Mouse (Mus musculus) cerebellum, adult 8-10 months (tissue): Measurements from ENCODE around the gene Meioc.

Source experiments
- DNase-seq: peaks from one replicate; pipeline ENCODE4 v3.0.0; 2022

Meioc gene

DNA sequence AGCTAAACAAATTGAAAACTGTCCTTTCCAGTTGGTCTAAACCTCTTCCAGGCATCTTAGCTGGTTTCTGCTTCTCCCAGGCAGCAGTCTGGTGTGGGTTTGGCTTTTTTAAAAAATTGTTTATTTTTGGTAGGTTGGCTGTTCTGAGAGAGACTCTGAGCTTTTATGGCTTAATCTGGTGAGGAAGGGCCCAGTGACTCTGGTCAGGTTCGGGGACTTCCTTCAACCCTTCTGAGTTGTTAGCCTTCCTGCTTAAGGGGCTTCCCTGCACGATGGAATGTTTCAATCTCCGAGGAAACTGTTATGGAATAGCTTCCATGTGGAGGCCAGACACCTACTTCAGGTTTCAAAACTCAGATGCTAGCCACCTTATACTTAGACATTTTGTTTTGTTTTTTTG is at the start of gene Meioc:
Gene Meioc (plus strand): TSS at position 301 of the 400 bp plus-strand sequence.
- DNase-seq: no peak

DNA sequence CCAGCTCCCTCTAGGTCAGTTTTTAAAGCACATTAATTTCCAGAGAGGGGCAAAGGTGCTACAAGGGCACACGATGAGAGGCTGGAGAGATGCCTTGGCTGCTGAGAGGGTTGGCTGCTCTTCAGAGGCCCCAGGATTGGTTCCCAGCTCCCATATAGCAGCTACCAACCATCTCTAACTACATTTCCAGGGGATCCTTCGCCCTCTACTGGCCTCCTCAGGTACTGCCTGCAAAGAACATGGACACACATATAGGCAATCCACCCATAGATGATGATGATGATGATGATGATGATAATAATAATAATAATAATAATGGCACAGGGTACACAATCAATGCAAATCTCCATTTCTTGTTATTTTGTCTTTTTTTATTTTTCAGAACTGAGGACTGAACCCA is 44.1 kb upstream of the Meioc start:
- no peak for DNase-seq

- DNase-seq: no peak
These were observed 39.4 kb upstream of the Meioc start for GRCm38 (mm10) chr11:102623876-102624789.

DNA sequence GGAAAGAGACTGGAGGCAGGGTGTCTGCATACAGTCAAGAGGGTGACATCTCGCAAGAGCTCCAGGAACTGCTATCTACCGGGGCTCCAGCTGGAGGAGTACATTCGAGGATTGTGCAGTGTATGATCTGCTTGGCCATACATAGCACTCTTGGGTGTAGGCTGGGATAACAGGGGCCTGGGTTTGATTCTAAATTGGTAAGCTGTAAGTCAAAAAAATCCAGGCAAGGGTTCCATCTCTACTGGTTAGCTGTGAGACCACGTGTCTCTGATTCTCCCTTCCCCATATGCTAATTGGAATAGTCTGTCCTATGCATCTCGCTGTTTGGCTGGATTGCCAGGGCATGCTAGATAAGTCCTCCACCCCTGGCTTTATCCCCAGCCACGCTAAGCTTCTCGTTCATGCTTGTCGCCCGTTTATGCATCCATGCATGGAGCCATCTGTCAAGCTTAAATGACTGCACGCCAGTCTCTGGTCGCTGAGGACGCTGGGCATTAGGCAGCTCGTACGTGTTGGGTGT is 38.6 kb upstream of the Meioc start:
- no peak for DNase-seq

- no peak for DNase-seq
These were observed 36.2 kb upstream of the Meioc start for GRCm38 (mm10) chr11:102627171-102627931.

DNA sequence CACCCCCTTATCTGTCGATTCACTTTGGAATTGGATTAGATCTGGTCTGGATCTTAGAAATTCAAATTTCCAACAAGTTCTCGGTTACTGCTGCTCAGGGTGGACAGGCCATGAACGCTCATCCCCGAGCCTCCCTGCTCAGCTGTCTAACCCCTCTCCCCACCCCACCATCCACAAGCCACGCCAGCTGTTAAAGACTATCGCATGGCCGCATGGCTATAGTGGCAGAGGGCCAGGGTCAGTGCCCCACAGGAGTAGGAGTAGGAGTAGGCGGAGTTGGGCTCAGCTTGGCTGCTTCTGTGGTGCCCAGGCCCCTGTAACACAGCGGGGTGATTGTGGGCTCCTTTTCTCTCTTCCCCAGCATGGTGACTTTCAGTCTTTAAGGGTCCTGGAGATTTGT is 35.0 kb upstream of the Meioc start:
- no peak for DNase-seq

DNA sequence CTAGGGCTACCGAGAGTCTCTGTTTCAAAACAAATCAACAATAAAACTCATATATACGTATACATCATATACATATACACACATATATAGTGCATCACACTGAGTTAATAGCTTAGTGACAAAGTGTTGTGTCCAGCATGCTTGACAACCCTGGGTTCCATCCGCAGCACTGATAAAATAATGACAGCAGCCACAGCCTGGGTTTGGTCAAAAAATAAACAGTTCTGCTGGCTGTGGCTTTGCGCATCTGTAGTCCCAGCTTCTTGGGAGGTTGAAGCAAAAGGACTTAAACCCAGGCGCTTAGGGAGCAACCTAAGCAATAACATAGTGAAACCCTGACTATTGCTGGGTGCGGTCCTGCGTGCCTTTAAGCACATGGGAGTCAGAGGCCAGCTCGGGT is 34.1 kb upstream of the Meioc start:
- no peak for DNase-seq

GRCm38 (mm10) chr11:102630731-102631130 is 32.8 kb upstream of the Meioc start:
- DNase-seq: no peak

- DNase-seq: no peak
These were observed 32.3 kb upstream of the Meioc start for GRCm38 (mm10) chr11:102631203-102631602.

DNA sequence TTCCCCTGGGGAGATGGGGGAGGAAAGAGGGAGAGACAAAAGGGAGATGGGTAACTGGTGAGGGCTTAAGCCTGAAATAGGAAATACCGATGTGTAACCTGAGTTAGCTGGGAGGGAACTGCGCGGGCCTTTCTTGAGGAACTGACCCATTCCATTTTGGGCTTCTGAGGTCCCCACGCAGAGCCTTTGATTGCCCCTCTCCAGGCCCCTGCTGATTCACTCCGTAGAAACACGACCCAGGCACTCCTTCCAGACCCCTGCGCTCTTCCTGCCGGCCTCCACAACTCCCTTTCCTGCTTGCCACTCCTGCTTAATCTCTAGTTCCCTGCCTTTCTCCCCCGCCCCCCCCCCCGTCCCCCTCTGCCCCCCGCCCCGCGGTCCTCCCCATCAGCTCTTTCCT is 30.8 kb upstream of the Meioc start:
- DNase-seq: no peak

DNA sequence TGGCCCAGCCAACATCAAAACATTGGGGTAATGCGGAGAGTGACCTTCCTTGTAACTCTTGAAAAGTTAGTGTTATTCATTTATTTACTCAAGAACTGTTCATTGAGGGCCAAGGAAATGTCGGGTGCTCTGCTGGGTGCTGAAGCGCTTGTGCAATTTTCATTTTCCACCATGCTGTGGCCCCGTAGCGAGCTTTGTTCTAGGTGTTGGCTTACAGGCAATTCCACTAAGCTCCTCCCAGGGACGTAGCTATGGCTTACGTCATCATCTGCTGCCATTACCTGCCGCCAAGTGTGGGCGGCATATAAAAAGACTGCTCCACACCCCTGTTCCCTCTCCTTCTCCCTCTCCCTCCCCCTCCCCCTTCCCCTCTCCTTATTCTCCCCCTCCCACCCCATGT is 30.1 kb upstream of the Meioc start:
- DNase-seq: no peak

DNA sequence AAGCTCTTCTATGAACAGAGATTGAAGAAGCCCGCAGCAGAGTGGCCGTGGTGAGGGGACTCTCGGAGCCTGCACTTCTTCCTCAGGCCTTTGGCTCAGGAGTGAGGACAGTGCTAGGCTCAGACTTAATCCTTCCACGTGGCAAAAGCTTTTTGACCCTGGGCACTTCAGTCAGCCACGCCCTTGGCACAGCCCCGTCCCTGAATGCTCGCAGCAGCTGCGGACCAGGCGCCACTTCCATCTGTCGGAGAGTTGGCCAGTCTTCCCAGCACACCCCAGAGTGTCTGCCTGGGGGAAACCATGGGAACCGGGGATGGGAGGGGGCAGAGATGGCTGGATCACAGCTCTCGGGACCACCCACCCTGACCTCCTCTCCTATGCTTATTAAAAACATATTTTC is 26.6 kb upstream of the Meioc start:
- DNase-seq: no peak

- DNase-seq: no peak
These were observed 19.6 kb upstream of the Meioc start for GRCm38 (mm10) chr11:102643891-102644382.

DNA sequence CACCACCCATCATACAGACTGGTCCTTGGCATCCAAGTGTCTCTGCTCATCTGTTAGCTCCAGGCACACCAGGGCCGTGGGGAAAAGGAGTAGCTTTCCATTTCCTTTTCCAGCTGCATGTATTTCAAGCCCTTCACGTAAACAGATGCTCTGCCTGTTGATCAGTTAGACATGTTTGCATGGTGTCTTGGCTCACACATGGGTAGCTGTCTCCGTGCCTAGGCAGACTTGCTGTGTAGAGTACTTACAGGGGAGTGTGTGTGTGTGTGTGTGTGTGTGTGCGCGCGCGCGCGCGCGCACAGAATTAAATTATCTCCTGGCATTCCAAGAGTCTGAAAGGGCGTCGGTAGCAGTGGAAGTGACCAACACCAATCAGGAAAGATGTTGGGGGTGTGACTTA is 17.3 kb upstream of the Meioc start:
- no peak for DNase-seq

GRCm38 (mm10) chr11:102647885-102648284 is 15.6 kb upstream of the Meioc start:
- no peak for DNase-seq

- DNase-seq: peak; percentile 67
These were observed 12.1 kb upstream of the Meioc start for GRCm38 (mm10) chr11:102651381-102651780.

DNA sequence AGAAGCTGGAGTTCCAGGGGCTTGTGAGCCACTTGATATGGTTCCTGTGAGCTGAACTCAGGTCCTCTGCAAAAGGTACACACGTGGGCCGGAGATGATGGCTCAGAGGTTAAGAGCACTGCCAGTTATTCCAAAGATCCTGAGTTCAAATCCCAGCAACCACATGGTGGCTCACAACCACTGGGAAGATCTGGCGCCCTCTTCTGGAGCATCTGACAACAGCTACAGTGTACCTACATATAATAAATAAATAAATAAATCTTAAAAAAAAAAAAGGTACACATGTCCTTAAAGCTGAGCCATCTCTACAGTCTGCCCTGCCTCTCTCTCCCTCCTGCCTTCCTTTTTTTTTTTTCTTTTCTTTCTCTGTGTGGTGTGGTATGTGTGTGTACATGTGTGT is 10.7 kb upstream of the Meioc start:
- no peak for DNase-seq

DNA sequence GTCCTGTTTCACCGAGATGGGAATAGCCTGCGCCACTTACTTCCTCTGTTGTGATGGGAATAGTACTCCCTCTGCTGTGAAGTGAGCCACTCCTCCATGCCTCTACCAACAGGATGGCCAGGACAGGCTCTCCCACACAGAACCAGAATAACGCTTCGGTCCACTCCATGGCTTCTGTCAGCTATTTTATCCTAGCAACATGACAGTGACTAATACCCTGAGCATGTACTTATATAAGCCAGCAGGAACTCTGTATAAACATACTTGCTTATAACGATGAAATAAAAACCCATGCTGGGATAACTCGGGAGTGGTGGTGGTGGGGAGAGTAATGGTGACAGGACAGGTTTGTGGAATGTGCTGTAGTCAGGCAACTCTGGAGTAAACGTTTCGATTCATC is 7.6 kb upstream of the Meioc start:
- DNase-seq: no peak

GRCm38 (mm10) chr11:102656326-102656926 is 7.1 kb upstream of the Meioc start:
- no peak for DNase-seq

GRCm38 (mm10) chr11:102656931-102657330 is 6.6 kb upstream of the Meioc start:
- no peak for DNase-seq

DNA sequence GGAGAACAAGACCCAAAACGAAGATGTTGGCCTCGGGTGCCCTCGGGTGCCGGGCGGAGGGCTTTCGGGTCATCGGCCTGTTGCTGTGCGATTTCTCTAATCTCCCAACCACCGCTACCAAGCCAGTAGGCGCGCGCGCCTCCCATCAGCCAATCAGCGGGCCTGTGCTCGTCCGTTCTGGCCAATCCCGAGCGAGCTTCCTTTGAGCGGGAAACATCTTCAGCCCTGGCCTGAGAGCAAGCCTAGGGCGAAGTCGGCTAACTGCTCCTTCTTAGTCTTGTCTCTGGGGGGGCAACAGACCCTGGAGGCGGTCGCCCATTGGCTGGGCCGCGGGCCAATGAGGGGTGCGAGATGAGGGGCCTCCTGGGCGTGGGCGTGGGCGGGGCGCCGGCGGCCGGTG is 1.6 kb downstream of the Meioc start:
- DNase-seq: no peak

GRCm38 (mm10) chr11:102665637-102666435 is 2.3 kb downstream of the Meioc start:
- no peak for DNase-seq
